Mouse (Mus musculus): Measurements from ENCODE around the gene Olfr771. TPM values are rescaled to one million over a fixed set of nuclear protein-coding genes. Genes with fewer than 3 reads are reported as not detected.
"Not testable (repeated sequence)": the region's sequence is repeated elsewhere in the genome, so short reads cannot be mapped to it uniquely, and the experiment has no call there.

Gene Olfr771
- not detected in 2 replicates for total RNA-seq (2014; rRNA removed)
- polyA plus RNA-seq (2015; fragmentation: Nextera tagmentation; extraction: Ambion mirVana), result not detected in 2 replicates

DNA sequence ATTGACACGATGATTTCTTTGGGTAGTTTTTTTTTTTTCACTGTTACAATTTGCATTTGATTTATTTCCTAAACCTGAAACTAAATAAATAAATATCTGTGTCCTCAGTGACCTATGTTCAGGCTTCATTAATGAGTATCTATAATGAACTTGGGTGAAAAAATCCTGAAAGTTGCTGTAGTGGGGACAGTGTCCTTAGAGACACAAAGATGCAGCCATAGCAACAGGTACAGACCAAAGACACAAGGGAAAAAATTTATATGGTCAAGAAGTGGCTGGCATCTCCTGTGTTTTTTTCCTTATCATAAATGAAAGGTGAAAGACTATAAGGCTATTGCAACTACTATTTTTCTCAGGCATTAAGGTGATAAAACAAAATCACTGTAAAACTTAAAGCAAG, at the start of gene Olfr771:
Gene Olfr771, minus strand, starts transcription at position 101 of the 400 bp plus-strand sequence.
- WGBS, result 83% methylated on average over 1 of the region's 1 CpGs
- Histone ChIP-seq H3K27ac (no peak within 1 kb of the TSS), H3K4me1 (ENCODE audit: insufficient read depth, low read length) (no peaks in the 10 kb centered on the region), H3K9ac (replicated peaks; ENCODE audit: low read length) (no peak within 1 kb of the TSS), H3K36me3 (ENCODE audit: insufficient read depth, low read length) (no peaks in the 10 kb centered on the region), H3K4me2 (ENCODE audit: low read depth, low read length) (no peak within 1 kb of the TSS), H3K27me3 (ENCODE audit: insufficient read depth, low read length) (no peaks in the 10 kb centered on the region), H3K4me3 (ENCODE audit: low read length) (no peak within 1 kb of the TSS), H3K9me3 (ENCODE audit: low read length) (no peaks in the 10 kb centered on the region)
- DNase-seq (ENCODE audit: low spot score) (no peak), ATAC-seq (no peak)
- no peak for TF ChIP-seq CTCF (IDR thresholded peaks at IDR 0.05; ENCODE audit: low read depth)

DNA sequence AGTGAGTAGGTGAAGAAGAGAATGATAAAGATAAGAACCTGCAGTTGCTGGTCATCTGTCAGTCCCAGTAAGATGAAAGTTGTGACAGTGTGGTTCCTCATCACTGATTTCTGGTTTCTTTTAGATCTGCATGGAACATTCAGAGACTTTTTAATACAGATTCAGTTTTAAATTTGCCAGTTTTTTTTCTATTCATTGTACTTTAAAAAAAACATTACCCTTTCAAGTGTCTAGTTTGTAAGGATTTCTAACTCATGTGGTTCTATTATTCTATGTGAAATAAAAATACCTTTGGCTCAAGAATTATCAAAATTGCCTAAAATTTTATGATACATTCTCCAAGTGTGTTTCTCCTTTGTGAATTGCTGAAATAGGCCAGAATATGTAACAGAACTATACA, 22.8 kb upstream of the Olfr771 start, which contains the start of gene Olfr773:
Gene Olfr773, minus strand, starts transcription at position 101 of the 400 bp plus-strand sequence.
- ATAC-seq; DNase-seq (ENCODE audit: low spot score); H3K36me3 ChIP-seq (ENCODE audit: insufficient read depth, low read length): not testable (repeated sequence)

DNA sequence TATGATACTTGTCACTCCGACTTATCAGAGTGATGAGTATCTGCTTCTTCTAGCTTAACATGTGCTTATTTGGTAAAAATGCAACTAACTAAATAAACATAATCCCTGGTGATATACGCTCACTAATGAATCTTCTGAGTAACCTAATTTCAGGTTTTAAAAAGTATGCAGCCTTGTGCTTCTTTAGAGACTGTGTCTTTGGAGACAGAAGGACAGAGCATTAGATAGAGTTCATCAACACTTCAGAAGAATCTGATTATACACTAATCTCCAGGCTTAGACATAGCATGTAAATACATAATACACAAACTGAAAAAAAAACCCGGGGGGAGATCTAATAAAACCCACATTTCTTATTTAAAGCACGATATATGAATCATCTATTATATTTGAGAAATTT, 13.3 kb upstream of the Olfr771 start, which contains the start of gene Olfr772:
Gene Olfr772, minus strand, starts transcription at position 101 of the 400 bp plus-strand sequence.
- not testable (repeated sequence) for H3K4me3 ChIP-seq (ENCODE audit: low read length); H3K36me3 ChIP-seq (ENCODE audit: insufficient read depth, low read length); H3K4me2 ChIP-seq (ENCODE audit: low read depth, low read length); H3K27ac ChIP-seq; H3K4me1 ChIP-seq (ENCODE audit: insufficient read depth, low read length); ATAC-seq; DNase-seq (ENCODE audit: low spot score); H3K9ac ChIP-seq (replicated peaks; ENCODE audit: low read length); H3K9me3 ChIP-seq (ENCODE audit: low read length); H3K27me3 ChIP-seq (ENCODE audit: insufficient read depth, low read length)
- WGBS, result 85% methylated on average over 3 of the region's 4 CpGs

More for the DNA sequence above, 22.8 kb upstream of the Olfr771 start, which contains the start of gene Olfr773:
- H3K4me3 ChIP-seq (ENCODE audit: low read length); H3K4me1 ChIP-seq (ENCODE audit: insufficient read depth, low read length); H3K27me3 ChIP-seq (ENCODE audit: insufficient read depth, low read length); H3K27ac ChIP-seq; H3K9ac ChIP-seq (replicated peaks; ENCODE audit: low read length); H3K4me2 ChIP-seq (ENCODE audit: low read depth, low read length); H3K9me3 ChIP-seq (ENCODE audit: low read length): not testable (repeated sequence)

DNA sequence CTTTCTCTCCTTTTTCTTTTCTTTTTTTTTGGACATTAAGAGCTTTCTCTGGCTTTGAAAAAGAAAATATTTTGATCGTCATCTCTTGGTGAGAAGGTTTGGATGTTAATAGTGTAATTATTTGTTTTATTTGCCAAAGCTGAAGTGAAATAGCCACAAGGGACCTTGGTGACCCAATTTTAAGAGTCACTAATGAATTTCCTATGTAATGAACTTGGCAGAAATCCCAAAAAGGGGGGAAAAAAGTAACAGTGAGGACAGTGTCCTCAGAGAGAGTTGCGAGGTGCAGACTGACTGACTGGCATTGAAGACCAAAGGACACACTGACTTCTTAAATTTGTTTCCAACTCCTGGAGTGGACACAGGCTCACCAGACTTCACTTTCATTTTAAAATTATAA, 25.7 kb downstream of the Olfr771 start, which contains the start of gene Olfr770:
Gene Olfr770, minus strand, starts transcription at position 101 of the 400 bp plus-strand sequence.
- no peak within 1 kb of the TSS for H3K4me3 ChIP-seq (ENCODE audit: low read length)
- no peak within 1 kb of the TSS for H3K9ac ChIP-seq (replicated peaks; ENCODE audit: low read length)
- H3K27ac ChIP-seq, result no peak within 1 kb of the TSS
- no peaks in the 10 kb centered on the region for H3K27me3 ChIP-seq (ENCODE audit: insufficient read depth, low read length)
- H3K4me2 ChIP-seq (ENCODE audit: low read depth, low read length), result no peak within 1 kb of the TSS
- TF ChIP-seq CTCF (IDR thresholded peaks at IDR 0.05; ENCODE audit: low read depth), result no peak
- DNase-seq (ENCODE audit: low spot score) (peak; percentile 16), ATAC-seq (no peak)
- no peaks in the 10 kb centered on the region for H3K4me1 ChIP-seq (ENCODE audit: insufficient read depth, low read length)
- H3K36me3 ChIP-seq (ENCODE audit: insufficient read depth, low read length), result no peaks in the 10 kb centered on the region
- no peaks in the 10 kb centered on the region for H3K9me3 ChIP-seq (ENCODE audit: low read length)
- WGBS, result 54% methylated on average over 2 of the region's 2 CpGs

GRCm38 (mm10) chr10:129117761-129118160, 46.8 kb downstream of the Olfr771 start, which contains the start of gene Olfr769:
Gene Olfr769 (minus strand): TSS chr10:129117861.
- no peak within 1 kb of the TSS for H3K4me3 ChIP-seq (ENCODE audit: low read length)
- no peak within 1 kb of the TSS for H3K9ac ChIP-seq (replicated peaks; ENCODE audit: low read length)
- DNase-seq (ENCODE audit: low spot score) (no peak), ATAC-seq (no peak)
- H3K9me3 ChIP-seq (ENCODE audit: low read length), result no peaks in the 10 kb centered on the region
- no peaks in the 10 kb centered on the region for H3K36me3 ChIP-seq (ENCODE audit: insufficient read depth, low read length)
- 80% methylated on average over 2 of the region's 2 CpGs for WGBS
- TF ChIP-seq CTCF (IDR thresholded peaks at IDR 0.05; ENCODE audit: low read depth), result no peak
- no peak within 1 kb of the TSS for H3K27ac ChIP-seq
- no peaks in the 10 kb centered on the region for H3K4me1 ChIP-seq (ENCODE audit: insufficient read depth, low read length)
- H3K27me3 ChIP-seq (ENCODE audit: insufficient read depth, low read length), result no peaks in the 10 kb centered on the region
- H3K4me2 ChIP-seq (ENCODE audit: low read depth, low read length), result no peak within 1 kb of the TSS

- TF ChIP-seq CTCF (IDR thresholded peaks at IDR 0.05; ENCODE audit: low read depth), result no peak
- WGBS, result 93% methylated on average over 3 of the region's 3 CpGs
- H3K27ac ChIP-seq, result no peak overlapping the region
- no peaks in the 10 kb centered on the region for H3K36me3 ChIP-seq (ENCODE audit: insufficient read depth, low read length)
- H3K9me3 ChIP-seq (ENCODE audit: low read length), result no peaks in the 10 kb centered on the region
- no peak overlapping the region for H3K9ac ChIP-seq (replicated peaks; ENCODE audit: low read length)
- H3K27me3 ChIP-seq (ENCODE audit: insufficient read depth, low read length), result no peaks in the 10 kb centered on the region
- no peak for DNase-seq (ENCODE audit: low spot score)
- ATAC-seq, result no peak
- no peaks in the 10 kb centered on the region for H3K4me1 ChIP-seq (ENCODE audit: insufficient read depth, low read length)
- H3K4me3 ChIP-seq (ENCODE audit: low read length), result no peak overlapping the region
- H3K4me2 ChIP-seq (ENCODE audit: low read depth, low read length), result no peak overlapping the region
Observed at GRCm38 (mm10) chr10:129115146-129115545, 49.4 kb downstream of the Olfr771 start.

Other genes starting within 250 kb of the Olfr771 start
- 22.6 and 24.8 TPM in 2 replicates for gene Rdh5, start 241.9 kb downstream of the Olfr771 start, total RNA-seq (2014; rRNA removed)
- gene Rdh5, start 241.9 kb downstream of the Olfr771 start, polyA plus RNA-seq (2015; fragmentation: Nextera tagmentation; extraction: Ambion mirVana), result 21.0 and 29.2 TPM in 2 replicates
- 70.9 and 97.6 TPM in 2 replicates for gene Bloc1s1, start 240.7 kb downstream of the Olfr771 start, total RNA-seq (2014; rRNA removed)
- gene Bloc1s1, start 240.7 kb downstream of the Olfr771 start, polyA plus RNA-seq (2015; fragmentation: Nextera tagmentation; extraction: Ambion mirVana), result 292 and 298 TPM in 2 replicates
- 29.0 and 30.6 TPM in 2 replicates for gene Itga7, start 230.9 kb downstream of the Olfr771 start, total RNA-seq (2014; rRNA removed)
- gene Itga7, start 230.9 kb downstream of the Olfr771 start, polyA plus RNA-seq (2015; fragmentation: Nextera tagmentation; extraction: Ambion mirVana), result 15.1 and 16.9 TPM in 2 replicates
- gene Mettl7b, start 203.8 kb downstream of the Olfr771 start, total RNA-seq (2014; rRNA removed), result not detected in 2 replicates
- gene Mettl7b, start 203.8 kb downstream of the Olfr771 start, polyA plus RNA-seq (2015; fragmentation: Nextera tagmentation; extraction: Ambion mirVana), result not detected in 2 replicates
- gene Olfr9, start 175.3 kb downstream of the Olfr771 start, total RNA-seq (2014; rRNA removed), result not detected in 2 replicates
- gene Olfr9, start 175.3 kb downstream of the Olfr771 start, polyA plus RNA-seq (2015; fragmentation: Nextera tagmentation; extraction: Ambion mirVana), result not detected in 2 replicates
- gene Olfr763, start 154.0 kb downstream of the Olfr771 start, total RNA-seq (2014; rRNA removed), result not detected in 2 replicates
- gene Olfr763, start 154.0 kb downstream of the Olfr771 start, polyA plus RNA-seq (2015; fragmentation: Nextera tagmentation; extraction: Ambion mirVana), result not detected in 2 replicates
- not detected in 2 replicates for gene Olfr764-ps1, start 124.9 kb downstream of the Olfr771 start, total RNA-seq (2014; rRNA removed)
- gene Olfr764-ps1, start 124.9 kb downstream of the Olfr771 start, polyA plus RNA-seq (2015; fragmentation: Nextera tagmentation; extraction: Ambion mirVana), result not detected in 2 replicates
- gene Olfr765, start 114.8 kb downstream of the Olfr771 start, total RNA-seq (2014; rRNA removed), result not detected in 2 replicates
- not detected in 2 replicates for gene Olfr765, start 114.8 kb downstream of the Olfr771 start, polyA plus RNA-seq (2015; fragmentation: Nextera tagmentation; extraction: Ambion mirVana)
- not detected in 2 replicates for gene Olfr766-ps1, start 95.8 kb downstream of the Olfr771 start, total RNA-seq (2014; rRNA removed)
- not detected in 2 replicates for gene Olfr766-ps1, start 95.8 kb downstream of the Olfr771 start, polyA plus RNA-seq (2015; fragmentation: Nextera tagmentation; extraction: Ambion mirVana)
- not detected in 2 replicates for gene Olfr767, start 81.8 kb downstream of the Olfr771 start, total RNA-seq (2014; rRNA removed)
- not detected in 2 replicates for gene Olfr767, start 81.8 kb downstream of the Olfr771 start, polyA plus RNA-seq (2015; fragmentation: Nextera tagmentation; extraction: Ambion mirVana)
- gene Olfr768, start 65.4 kb downstream of the Olfr771 start, total RNA-seq (2014; rRNA removed), result not detected in 2 replicates
- gene Olfr768, start 65.4 kb downstream of the Olfr771 start, polyA plus RNA-seq (2015; fragmentation: Nextera tagmentation; extraction: Ambion mirVana), result not detected in 2 replicates
- not detected in 2 replicates for gene Olfr769, start 46.9 kb downstream of the Olfr771 start, total RNA-seq (2014; rRNA removed)
- not detected in 2 replicates for gene Olfr769, start 46.9 kb downstream of the Olfr771 start, polyA plus RNA-seq (2015; fragmentation: Nextera tagmentation; extraction: Ambion mirVana)
- gene Olfr770, start 25.8 kb downstream of the Olfr771 start, total RNA-seq (2014; rRNA removed), result not detected in 2 replicates
- not detected in 2 replicates for gene Olfr770, start 25.8 kb downstream of the Olfr771 start, polyA plus RNA-seq (2015; fragmentation: Nextera tagmentation; extraction: Ambion mirVana)
- not detected in 2 replicates for gene Olfr772, start 13.2 kb upstream of the Olfr771 start, total RNA-seq (2014; rRNA removed)
- not detected in 2 replicates for gene Olfr772, start 13.2 kb upstream of the Olfr771 start, polyA plus RNA-seq (2015; fragmentation: Nextera tagmentation; extraction: Ambion mirVana)
- gene Olfr773, start 22.7 kb upstream of the Olfr771 start, total RNA-seq (2014; rRNA removed), result not detected in 2 replicates
- not detected in 2 replicates for gene Olfr773, start 22.7 kb upstream of the Olfr771 start, polyA plus RNA-seq (2015; fragmentation: Nextera tagmentation; extraction: Ambion mirVana)
- gene Olfr774, start 71.5 kb upstream of the Olfr771 start, total RNA-seq (2014; rRNA removed), result not detected in 2 replicates
- not detected in 2 replicates for gene Olfr774, start 71.5 kb upstream of the Olfr771 start, polyA plus RNA-seq (2015; fragmentation: Nextera tagmentation; extraction: Ambion mirVana)
- gene Olfr775, start 83.7 kb upstream of the Olfr771 start, total RNA-seq (2014; rRNA removed), result not detected in 2 replicates
- gene Olfr775, start 83.7 kb upstream of the Olfr771 start, polyA plus RNA-seq (2015; fragmentation: Nextera tagmentation; extraction: Ambion mirVana), result not detected in 2 replicates
- not detected in 2 replicates for gene Olfr776, start 94.4 kb upstream of the Olfr771 start, total RNA-seq (2014; rRNA removed)
- gene Olfr776, start 94.4 kb upstream of the Olfr771 start, polyA plus RNA-seq (2015; fragmentation: Nextera tagmentation; extraction: Ambion mirVana), result not detected in 2 replicates
- gene Olfr777, start 106.7 kb upstream of the Olfr771 start, total RNA-seq (2014; rRNA removed), result not detected in 2 replicates
- gene Olfr777, start 106.7 kb upstream of the Olfr771 start, polyA plus RNA-seq (2015; fragmentation: Nextera tagmentation; extraction: Ambion mirVana), result not detected in 2 replicates
- gene Olfr780, start 153.4 kb upstream of the Olfr771 start, total RNA-seq (2014; rRNA removed), result not detected in 2 replicates
- gene Olfr780, start 153.4 kb upstream of the Olfr771 start, polyA plus RNA-seq (2015; fragmentation: Nextera tagmentation; extraction: Ambion mirVana), result not detected in 2 replicates
- gene Olfr781, start 164.1 kb upstream of the Olfr771 start, total RNA-seq (2014; rRNA removed), result not detected in 2 replicates
- gene Olfr781, start 164.1 kb upstream of the Olfr771 start, polyA plus RNA-seq (2015; fragmentation: Nextera tagmentation; extraction: Ambion mirVana), result not detected in 2 replicates
- not detected in 2 replicates for gene Olfr782, start 184.1 kb upstream of the Olfr771 start, total RNA-seq (2014; rRNA removed)
- not detected in 2 replicates for gene Olfr782, start 184.1 kb upstream of the Olfr771 start, polyA plus RNA-seq (2015; fragmentation: Nextera tagmentation; extraction: Ambion mirVana)
- 0.61 and 0.68 TPM in 2 replicates for gene Olfr784, start 219.3 kb upstream of the Olfr771 start, total RNA-seq (2014; rRNA removed)
- 0.05 and 0.08 TPM in 2 replicates for gene Olfr784, start 219.3 kb upstream of the Olfr771 start, polyA plus RNA-seq (2015; fragmentation: Nextera tagmentation; extraction: Ambion mirVana)
- gene Olfr785, start 240.7 kb upstream of the Olfr771 start, total RNA-seq (2014; rRNA removed), result not detected in 2 replicates
- not detected in 2 replicates for gene Olfr785, start 240.7 kb upstream of the Olfr771 start, polyA plus RNA-seq (2015; fragmentation: Nextera tagmentation; extraction: Ambion mirVana)

Measured in hindbrain, postnatal 0 days (tissue).